Mouse (Mus musculus): ENCODE data around the gene Kcnj12. TPM values are rescaled to one million over a fixed set of nuclear protein-coding genes. Genes with fewer than 3 reads are reported as not detected.

The Kcnj12 gene
- total and polyA plus RNA-seq, 3 experiments, result not detected

GRCm38 (mm10) chr11:61023416-61024200 lies 1.2 kb downstream of the Kcnj12 start:
- Histone ChIP-seq H3K36me3 (replicated peaks in 1 of 2; ENCODE audit: control insufficient read depth in 1 of 2, insufficient read depth in 1 of 2, low read length in 1 of 2) (no peaks in the 10 kb centered on the region), H3K4me3 (replicated peaks in 1 of 3; ENCODE audit: low read depth in 2 of 3, low read length in 2 of 3, poor library complexity in 1 of 3) (no peak overlapping the region), H3K9ac (ENCODE audit: insufficient read depth, low read depth) (no peak overlapping the region), H3K27ac (ENCODE audit: insufficient read depth, low read depth) (no peak overlapping the region), H3K27me3 (replicated peaks) (peaks cover 2% of the 10 kb centered on the region), H3K9me3 (replicated peaks; ENCODE audit: low read length) (no peaks in the 10 kb centered on the region), H3K4me2 (ENCODE audit: insufficient read depth, low read depth, poor library complexity, severe bottlenecking) (no peak overlapping the region), H3K4me1 (ENCODE audit: control insufficient read depth in 1 of 2, insufficient read depth in 2 of 2) (peaks cover 3 to 40% of the 10 kb centered on the region in 2 experiments), H3K79me2 (replicated peaks; ENCODE audit: control insufficient read depth, extremely low read depth, insufficient read depth, poor library complexity, severe bottlenecking) (no peaks in the 10 kb centered on the region)
- dilution Hi-C loops (cut with MboI; ENCODE audit: extremely low pct_ligation_motif_present, extremely low pct_unique_long_range_greater_than_20kb, low sequenced_read_pairs) (no loop called here), in situ Hi-C loops (cut with MboI; ENCODE audit: low pct_ligation_motif_present, low pct_unique_long_range_greater_than_20kb, low sequenced_read_pairs) (no loop called here)
- no peak for DNase-seq (ENCODE audit: extremely low read depth)
- no peak for TF ChIP-seq JUN (IDR thresholded peaks at IDR 0.05; ENCODE audit: insufficient read depth, low read depth, low read length)
- no peak for TF ChIP-seq NRF1 (IDR thresholded peaks at IDR 0.05; ENCODE audit: low read depth, low read length)
- TF ChIP-seq E2F4 (IDR thresholded peaks at IDR 0.05; ENCODE audit: insufficient replicate concordance, low read depth, low read length), result no peak
- no peak for TF ChIP-seq USF1 (IDR thresholded peaks at IDR 0.05; ENCODE audit: low read depth, low read length)
- TF ChIP-seq TBP (conservative IDR thresholded peaks at IDR 0.05; ENCODE audit: low read depth, low read length), result no peak
- no peak for TF ChIP-seq SMC3 (IDR thresholded peaks at IDR 0.05; ENCODE audit: low read depth, low read length)
- no peak for TF ChIP-seq TCF12 (IDR thresholded peaks at IDR 0.05; ENCODE audit: low read depth, low read length)
- no peak for TF ChIP-seq HCFC1 (IDR thresholded peaks at IDR 0.05; ENCODE audit: low read depth, low read length)
- TF ChIP-seq POLR2A (IDR thresholded peaks at IDR 0.05; ENCODE audit: low read depth, low read length), result no peak
- TF ChIP-seq CHD2 (IDR thresholded peaks at IDR 0.05; ENCODE audit: low read length), result no peak
- TF ChIP-seq CTCF (conservative IDR thresholded peaks at IDR 0.05 in 1 of 2, IDR thresholded peaks at IDR 0.05 in 1 of 2; ENCODE audit: low read depth in 2 of 2, low read length in 2 of 2), result no peak
- TF ChIP-seq RAD21 (IDR thresholded peaks at IDR 0.05; ENCODE audit: low read depth, low read length), result no peak

GRCm38 (mm10) chr11:61024388-61024787 lies 2.0 kb downstream of the Kcnj12 start:
- H3K4me3 ChIP-seq (replicated peaks in 1 of 3; ENCODE audit: low read depth in 2 of 3, low read length in 2 of 3, poor library complexity in 1 of 3), result no peak overlapping the region
- TF ChIP-seq MEF2A (IDR thresholded peaks at IDR 0.05; ENCODE audit: borderline replicate concordance, low read depth, low read length), result no peak
- TF ChIP-seq JUND (conservative IDR thresholded peaks at IDR 0.05; ENCODE audit: low read depth, low read length), result no peak
- TF ChIP-seq UBTF (IDR thresholded peaks at IDR 0.05; ENCODE audit: low read depth, low read length), result no peak
- no peak for TF ChIP-seq NELFE (IDR thresholded peaks at IDR 0.05; ENCODE audit: low read depth, low read length)
- no peak for TF ChIP-seq MXI1 (IDR thresholded peaks at IDR 0.05; ENCODE audit: low read depth, low read length)
- no peak for TF ChIP-seq RAD21 (IDR thresholded peaks at IDR 0.05; ENCODE audit: low read depth, low read length)
- TF ChIP-seq POLR2AphosphoS2 (IDR thresholded peaks at IDR 0.05; ENCODE audit: low read depth, low read length), result no peak
- TF ChIP-seq HCFC1 (IDR thresholded peaks at IDR 0.05; ENCODE audit: low read depth, low read length), result no peak
- TF ChIP-seq ZC3H11A (IDR thresholded peaks at IDR 0.05; ENCODE audit: low read depth, low read length), result no peak
- no peak for TF ChIP-seq SMC3 (IDR thresholded peaks at IDR 0.05; ENCODE audit: low read depth, low read length)
- TF ChIP-seq ETS1 (conservative IDR thresholded peaks at IDR 0.05; ENCODE audit: low read depth, low read length), result no peak
- no peak for TF ChIP-seq IRF4 (IDR thresholded peaks at IDR 0.05; ENCODE audit: low read depth, low read length)
- no peak for TF ChIP-seq MAX (IDR thresholded peaks at IDR 0.05; ENCODE audit: low read length)
- TF ChIP-seq EP300 (IDR thresholded peaks at IDR 0.05; ENCODE audit: low read length), result no peak
- TF ChIP-seq CHD1 (IDR thresholded peaks at IDR 0.05; ENCODE audit: low read depth, low read length), result no peak
- no peak for TF ChIP-seq TBP (conservative IDR thresholded peaks at IDR 0.05; ENCODE audit: low read depth, low read length)
- TF ChIP-seq MAFK (IDR thresholded peaks at IDR 0.05; ENCODE audit: insufficient replicate concordance, low read length), result no peak
- no peak overlapping the region for H3K9ac ChIP-seq (ENCODE audit: insufficient read depth, low read depth)
- H3K4me2 ChIP-seq (ENCODE audit: insufficient read depth, low read depth, poor library complexity, severe bottlenecking), result no peak overlapping the region
- no peaks in the 10 kb centered on the region for H3K79me2 ChIP-seq (replicated peaks; ENCODE audit: control insufficient read depth, extremely low read depth, insufficient read depth, poor library complexity, severe bottlenecking)
- no peaks in the 10 kb centered on the region for H3K36me3 ChIP-seq (replicated peaks in 1 of 2; ENCODE audit: control insufficient read depth in 1 of 2, insufficient read depth in 1 of 2, low read length in 1 of 2)
- dilution Hi-C loops (cut with MboI; ENCODE audit: extremely low pct_ligation_motif_present, extremely low pct_unique_long_range_greater_than_20kb, low sequenced_read_pairs), result no loop called here
- DNase-seq (ENCODE audit: extremely low read depth), result no peak
- peaks cover 7 to 48% of the 10 kb centered on the region in 2 experiments for H3K4me1 ChIP-seq (ENCODE audit: control insufficient read depth in 1 of 2, insufficient read depth in 2 of 2)
- no peak overlapping the region for H3K27ac ChIP-seq (ENCODE audit: insufficient read depth, low read depth)
- in situ Hi-C loops (cut with MboI; ENCODE audit: low pct_ligation_motif_present, low pct_unique_long_range_greater_than_20kb, low sequenced_read_pairs), result no loop called here
- H3K27me3 ChIP-seq (replicated peaks), result peaks cover 2% of the 10 kb centered on the region
- H3K9me3 ChIP-seq (replicated peaks; ENCODE audit: low read length), result no peaks in the 10 kb centered on the region
